Mouse (Mus musculus): ENCODE results near the gene St6galnac3. TPM values are rescaled to one million over a fixed set of nuclear protein-coding genes. Genes with fewer than 3 reads are reported as not detected.
A peak's percentile ranks its signal among the peaks of the same experiment; 100 is the strongest.

The St6galnac3 gene
- polyA plus RNA-seq, 1 experiment from 2014 or later = 22.7 TPM

GRCm38 (mm10) chr3:153662796-153663195, 62.2 kb downstream of the St6galnac3 start:
- H3K4me1 ChIP-seq = peaks cover 26% of the 10 kb centered on the region
- no peaks in the 10 kb centered on the region for H3K36me3 ChIP-seq (replicated peaks)
- H3K9me3 ChIP-seq = no peaks in the 10 kb centered on the region
- H3K27ac ChIP-seq = no peak overlapping the region
- no peak overlapping the region for H3K4me2 ChIP-seq
- H3K9ac ChIP-seq = no peak overlapping the region
- 91% methylated on average over 9 of the region's 9 CpGs for whole genome bisulfite sequencing
- no peaks in the 10 kb centered on the region for H3K27me3 ChIP-seq (replicated peaks)
- ATAC-seq (replicated peaks) = no peak
- H3K4me3 ChIP-seq = no peak overlapping the region

- Histone ChIP-seq H3K27ac (no peak overlapping the region), H3K9ac (no peak overlapping the region), H3K36me3 (replicated peaks) (no peaks in the 10 kb centered on the region), H3K4me2 (no peak overlapping the region), H3K4me1 (peaks cover 30% of the 10 kb centered on the region), H3K27me3 (replicated peaks) (no peaks in the 10 kb centered on the region), H3K4me3 (no peak overlapping the region), H3K9me3 (no peaks in the 10 kb centered on the region)
- WGBS = 63% methylated on average over 7 of the region's 7 CpGs
- no peak for ATAC-seq (replicated peaks)
Observed at GRCm38 (mm10) chr3:153661927-153662326, 63.0 kb downstream of the St6galnac3 start.

- ATAC-seq (replicated peaks) = peak; percentile 43; the same call in 1 of the 2 replicates
- H3K9ac ChIP-seq = no peak overlapping the region
- H3K4me1 ChIP-seq = peaks cover 29% of the 10 kb centered on the region
- no peaks in the 10 kb centered on the region for H3K9me3 ChIP-seq
- no peak overlapping the region for H3K27ac ChIP-seq
- no peaks in the 10 kb centered on the region for H3K36me3 ChIP-seq (replicated peaks)
- WGBS = 42% methylated on average over 15 of the region's 15 CpGs
- H3K4me2 ChIP-seq = no peak overlapping the region
- H3K27me3 ChIP-seq (replicated peaks) = no peaks in the 10 kb centered on the region
- H3K4me3 ChIP-seq = no peak overlapping the region
Observed at GRCm38 (mm10) chr3:153659575-153660168, 65.3 kb downstream of the St6galnac3 start.

GRCm38 (mm10) chr3:153658051-153658777, 66.8 kb downstream of the St6galnac3 start:
- H3K4me1 ChIP-seq = peaks cover 29% of the 10 kb centered on the region
- no peaks in the 10 kb centered on the region for H3K27me3 ChIP-seq (replicated peaks)
- WGBS = 73% methylated on average over 22 of the region's 22 CpGs
- ATAC-seq (replicated peaks) = no peak; the same call in 1 of the 2 replicates
- no peak overlapping the region for H3K4me2 ChIP-seq
- H3K4me3 ChIP-seq = no peak overlapping the region
- H3K36me3 ChIP-seq (replicated peaks) = no peaks in the 10 kb centered on the region
- H3K9me3 ChIP-seq = no peaks in the 10 kb centered on the region
- H3K27ac ChIP-seq = no peak overlapping the region
- no peak overlapping the region for H3K9ac ChIP-seq

GRCm38 (mm10) chr3:153655071-153655470, 69.9 kb downstream of the St6galnac3 start:
- Histone ChIP-seq H3K36me3 (replicated peaks) (no peaks in the 10 kb centered on the region), H3K4me3 (no peak overlapping the region), H3K27ac (no peak overlapping the region), H3K4me1 (peaks cover 19% of the 10 kb centered on the region), H3K27me3 (replicated peaks) (no peaks in the 10 kb centered on the region), H3K4me2 (no peak overlapping the region), H3K9me3 (no peaks in the 10 kb centered on the region), H3K9ac (no peak overlapping the region)
- 25% methylated on average over 9 of the region's 9 CpGs for WGBS
- 0 out of 2 replicates have a peak, but pooled peaks have one; percentile 20 for ATAC-seq (replicated peaks)

DNA sequence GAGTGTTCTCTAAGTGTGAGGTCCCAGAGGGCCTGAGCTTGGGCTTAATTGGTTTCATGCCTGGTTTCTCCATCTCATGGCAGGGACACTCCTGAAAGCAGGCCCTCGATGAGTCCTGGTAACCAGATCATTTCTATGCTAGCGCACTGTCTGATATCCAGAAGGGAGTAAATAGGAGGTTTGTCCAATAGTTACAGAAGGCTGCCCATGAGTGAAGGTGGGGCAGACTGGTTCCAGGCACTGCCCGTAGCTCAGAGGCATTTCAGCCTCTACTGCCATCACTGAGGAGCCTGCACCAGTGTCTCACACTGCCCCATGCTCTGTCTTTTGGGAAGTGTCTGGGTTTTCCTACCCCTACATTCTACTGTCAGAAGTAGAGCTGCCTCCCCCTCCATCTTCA, 72.1 kb downstream of the St6galnac3 start:
- ATAC-seq (replicated peaks) = no peak
- H3K9ac ChIP-seq = no peak overlapping the region

DNA sequence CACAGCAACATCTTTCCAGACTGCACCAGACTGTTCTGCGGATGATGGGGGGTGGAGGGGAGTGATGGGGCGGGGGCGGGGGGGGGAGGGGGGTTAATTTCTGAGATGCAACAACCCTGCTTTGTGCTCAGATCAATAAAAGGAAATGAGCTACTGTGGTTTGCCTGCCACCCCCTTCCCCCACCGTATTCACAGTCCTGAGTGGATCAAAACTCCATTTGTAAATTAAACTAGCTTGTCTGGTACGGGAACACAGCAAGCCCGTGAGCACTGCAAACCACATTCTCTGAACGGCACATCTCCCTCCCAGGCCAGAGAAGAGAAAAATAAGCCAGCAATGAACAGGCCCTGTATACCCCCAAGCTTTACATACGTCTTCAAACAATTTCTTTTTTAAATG, 76.3 kb downstream of the St6galnac3 start:
- no peak overlapping the region for H3K9ac ChIP-seq
- no peak overlapping the region for H3K4me3 ChIP-seq
- WGBS = 44% methylated on average over 8 of the region's 8 CpGs
- H3K4me2 ChIP-seq = no peak overlapping the region
- H3K27me3 ChIP-seq (replicated peaks) = no peaks in the 10 kb centered on the region
- H3K36me3 ChIP-seq (replicated peaks) = no peaks in the 10 kb centered on the region
- H3K27ac ChIP-seq = no peak overlapping the region
- H3K4me1 ChIP-seq = peaks cover 19% of the 10 kb centered on the region; the same call in 1 of the 2 replicates
- H3K9me3 ChIP-seq = no peaks in the 10 kb centered on the region
- ATAC-seq (replicated peaks) = 0 out of 2 replicates have a peak, but pooled peaks have one; percentile 22

More for the DNA sequence above, 72.1 kb downstream of the St6galnac3 start:
- H3K4me2 ChIP-seq = no peak overlapping the region
- WGBS = 75% methylated on average over 3 of the region's 3 CpGs
- no peaks in the 10 kb centered on the region for H3K36me3 ChIP-seq (replicated peaks)
- peaks cover 18% of the 10 kb centered on the region for H3K4me1 ChIP-seq
- H3K27me3 ChIP-seq (replicated peaks) = no peaks in the 10 kb centered on the region
- H3K9me3 ChIP-seq = no peaks in the 10 kb centered on the region
- H3K4me3 ChIP-seq = no peak overlapping the region
- H3K27ac ChIP-seq = no peak overlapping the region

- H3K27me3 ChIP-seq (replicated peaks) = no peaks in the 10 kb centered on the region
- H3K4me1 ChIP-seq = peaks cover 28% of the 10 kb centered on the region
- no peaks in the 10 kb centered on the region for H3K36me3 ChIP-seq (replicated peaks)
- H3K9me3 ChIP-seq = no peaks in the 10 kb centered on the region
- ATAC-seq (replicated peaks) = no peak
- H3K9ac ChIP-seq = no peak overlapping the region
- WGBS = 75% methylated on average over 7 of the region's 7 CpGs
- H3K4me2 ChIP-seq = no peak overlapping the region
- H3K4me3 ChIP-seq = no peak overlapping the region
- no peak overlapping the region for H3K27ac ChIP-seq
Observed at GRCm38 (mm10) chr3:153645803-153646202, 79.2 kb downstream of the St6galnac3 start.

DNA sequence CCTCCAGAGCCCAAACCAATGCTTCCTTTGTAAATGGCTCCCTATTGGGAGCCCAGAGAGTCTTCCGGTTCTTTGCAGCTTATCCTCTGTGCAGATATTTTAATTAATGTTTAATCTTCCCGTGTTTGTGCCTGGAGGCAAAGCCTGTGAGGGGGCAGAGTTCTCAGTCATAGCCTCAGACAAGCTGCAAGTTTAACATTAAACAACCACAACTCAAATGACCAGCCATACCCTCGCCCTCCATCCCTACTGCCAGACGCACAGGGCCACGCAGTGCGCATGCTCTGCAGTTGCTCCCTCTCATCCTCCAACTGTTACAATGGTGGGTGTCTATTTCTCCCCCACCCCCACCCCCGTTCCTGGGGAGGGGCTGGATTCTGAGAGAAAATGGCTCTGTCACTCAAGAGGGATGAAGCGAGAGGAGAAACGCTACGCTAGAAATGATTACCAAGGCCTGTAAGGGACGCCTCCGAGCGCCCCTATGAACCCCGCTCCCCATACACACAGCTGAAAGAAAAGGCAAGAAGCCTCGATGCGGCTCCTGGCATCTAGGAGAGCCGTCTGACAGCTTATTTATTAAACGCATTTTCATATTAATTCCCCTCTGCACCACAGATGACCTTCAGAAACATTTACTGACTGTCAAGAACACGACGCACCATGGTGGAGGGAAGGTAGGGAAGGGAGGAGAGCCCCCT, 81.0 kb downstream of the St6galnac3 start:
- Histone ChIP-seq H3K27ac (peak overlapping the region; percentile 50), H3K4me1 (peaks cover 28% of the 10 kb centered on the region)

GRCm38 (mm10) chr3:153642826-153643225, 82.1 kb downstream of the St6galnac3 start:
- Histone ChIP-seq H3K4me2 (no peak overlapping the region), H3K36me3 (replicated peaks) (no peaks in the 10 kb centered on the region), H3K9ac (no peak overlapping the region), H3K9me3 (no peaks in the 10 kb centered on the region), H3K27ac (no peak overlapping the region), H3K4me1 (peaks cover 19% of the 10 kb centered on the region), H3K4me3 (no peak overlapping the region), H3K27me3 (replicated peaks) (no peaks in the 10 kb centered on the region)
- 92% methylated on average over 14 of the region's 14 CpGs for WGBS
- ATAC-seq (replicated peaks) = no peak

More for the DNA sequence above, 81.0 kb downstream of the St6galnac3 start:
- H3K9me3 ChIP-seq = no peaks in the 10 kb centered on the region
- no peaks in the 10 kb centered on the region for H3K27me3 ChIP-seq (replicated peaks)
- H3K4me2 ChIP-seq = no peak overlapping the region
- ATAC-seq (replicated peaks) = no peak
- H3K36me3 ChIP-seq (replicated peaks) = no peaks in the 10 kb centered on the region
- no peak overlapping the region for H3K4me3 ChIP-seq
- 53% methylated on average over 20 of the region's 20 CpGs for WGBS
- no peak overlapping the region for H3K9ac ChIP-seq

- ATAC-seq (replicated peaks) = no peak
- 41% methylated on average over 5 of the region's 5 CpGs for WGBS
Observed at GRCm38 (mm10) chr3:153641805-153642204, 83.2 kb downstream of the St6galnac3 start.

GRCm38 (mm10) chr3:153637336-153637735, 87.6 kb downstream of the St6galnac3 start:
- Histone ChIP-seq H3K4me1 (0 out of 2 replicates have a peak, but pooled peaks cover 6% of the 10 kb centered on the region), H3K9ac (no peak overlapping the region), H3K27me3 (replicated peaks) (no peaks in the 10 kb centered on the region), H3K4me2 (no peak overlapping the region), H3K36me3 (replicated peaks) (no peaks in the 10 kb centered on the region), H3K27ac (no peak overlapping the region), H3K4me3 (no peak overlapping the region), H3K9me3 (no peaks in the 10 kb centered on the region)
- peak; percentile 44; the same call in 1 of the 2 replicates for ATAC-seq (replicated peaks)
- 67% methylated on average over 1 of the region's 1 CpGs for WGBS

More at GRCm38 (mm10) chr3:153641805-153642204, 83.2 kb downstream of the St6galnac3 start:
- H3K36me3 ChIP-seq (replicated peaks) = no peaks in the 10 kb centered on the region
- H3K4me2 ChIP-seq = no peak overlapping the region
- no peak overlapping the region for H3K27ac ChIP-seq
- no peak overlapping the region for H3K4me3 ChIP-seq
- no peak overlapping the region for H3K9ac ChIP-seq
- peaks cover 22% of the 10 kb centered on the region for H3K4me1 ChIP-seq
- no peaks in the 10 kb centered on the region for H3K9me3 ChIP-seq
- no peaks in the 10 kb centered on the region for H3K27me3 ChIP-seq (replicated peaks)

Data from midbrain, embryonic 15.5 days (tissue).